Mouse (Mus musculus): Measurements from ENCODE around the gene Lrrn4cl. TPM values are rescaled to one million over a fixed set of nuclear protein-coding genes. Genes with fewer than 3 reads are reported as not detected.
A peak's percentile ranks its signal among the peaks of the same experiment; 100 is the strongest.
"Not testable (repeated sequence)": the region's sequence is repeated elsewhere in the genome, so short reads cannot be mapped to it uniquely, and the experiment has no call there.

The Lrrn4cl gene
- total RNA-seq, 2 experiments from 2014 or later: 2.3 to 6.6 TPM

DNA sequence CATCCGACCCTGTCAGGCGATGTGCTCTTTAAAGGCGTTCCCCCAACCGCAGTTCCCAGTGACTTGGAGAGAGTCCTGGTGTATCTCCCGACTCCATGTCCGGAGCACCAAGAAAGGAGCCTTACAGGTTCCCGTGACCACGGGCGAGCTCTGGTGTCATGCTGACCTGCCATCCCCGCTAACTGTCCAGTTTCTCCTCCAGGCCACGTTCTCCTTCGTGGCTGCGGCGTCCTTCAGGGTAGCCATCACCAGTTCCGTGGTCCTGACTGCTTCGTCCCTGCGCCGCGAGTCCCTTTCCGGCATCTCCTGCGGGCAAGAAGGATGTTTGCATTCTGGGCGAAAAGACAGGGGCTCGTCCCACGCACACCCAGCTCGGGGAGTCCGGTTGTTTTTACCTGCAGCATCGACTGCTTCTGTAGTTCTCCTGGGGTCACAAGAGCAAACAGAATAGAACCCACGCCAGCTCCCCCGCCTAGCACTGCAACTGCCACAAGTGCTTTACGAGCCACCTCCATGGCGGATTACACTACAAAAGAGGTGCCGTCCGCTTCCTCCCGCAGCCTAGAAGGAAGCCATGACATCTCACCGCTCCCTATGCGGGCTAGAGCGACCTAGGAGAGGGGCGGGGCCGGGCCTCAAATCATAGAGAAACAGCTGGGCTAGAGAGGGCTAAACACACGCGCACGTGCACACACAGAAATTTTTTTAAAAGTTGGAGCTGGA lies 29.9 kb downstream of the Lrrn4cl start, which contains the start of gene Uqcc3:
Uqcc3 (minus strand) TSS at position 613 of the 723 bp plus-strand sequence.
- peak; percentile 83 to 85 for DNase-seq (ENCODE audit: low spot score in 2 of 2)

- DNase-seq (ENCODE audit: low spot score in 2 of 2): no peak
Measured at GRCm38 (mm10) chr19:8881034-8881392, 30.4 kb downstream of the Lrrn4cl start.

DNA sequence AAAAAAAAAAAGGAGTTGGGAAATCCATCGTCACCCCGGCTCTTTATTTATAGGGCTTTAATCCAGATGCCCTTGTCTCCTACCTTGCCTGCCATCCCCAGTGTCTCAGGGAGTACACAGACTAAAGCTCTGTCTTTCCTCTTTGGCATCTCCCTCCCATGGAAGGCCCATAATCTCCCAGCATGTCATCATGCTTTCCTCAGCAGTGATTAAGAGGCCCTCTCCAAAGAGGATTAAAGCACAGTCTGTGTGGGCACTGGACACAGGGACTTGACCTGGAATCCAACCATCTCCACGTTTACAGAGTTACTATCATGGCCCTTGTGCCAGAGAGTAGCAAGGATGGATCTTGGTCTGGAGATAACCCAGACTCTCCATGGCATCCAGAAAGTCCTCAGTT lies 33.0 kb downstream of the Lrrn4cl start, which contains the start of the genes Lbhd1 and Gm49403:
Lbhd1 (plus strand) TSS at position 117 of the 400 bp plus-strand sequence.
Gm49403 (plus strand) TSS at position 315 of the 400 bp plus-strand sequence.
- DNase-seq (ENCODE audit: low spot score in 2 of 2): no peak

GRCm38 (mm10) chr19:8886916-8887584 lies 36.5 kb downstream of the Lrrn4cl start:
- DNase-seq (ENCODE audit: low spot score in 2 of 2): no peak

GRCm38 (mm10) chr19:8887585-8888463 lies 37.3 kb downstream of the Lrrn4cl start:
- DNase-seq (ENCODE audit: low spot score in 2 of 2): no peak

- DNase-seq (ENCODE audit: low spot score in 2 of 2): peak; percentile 89 to 92
Measured at GRCm38 (mm10) chr19:8888511-8889385, 38.2 kb downstream of the Lrrn4cl start, which contains the start of the genes 1810009A15Rik and Gm49416. Gene 1810009A15Rik (plus strand): TSS chr19:8888853. Gene Gm49416 (plus strand): TSS chr19:8888926.

GRCm38 (mm10) chr19:8892829-8893766 lies 42.5 kb downstream of the Lrrn4cl start, which contains the start of gene Ints5:
Gene Ints5 (plus strand): TSS chr19:8893005.
- DNase-seq (ENCODE audit: low spot score in 2 of 2): peak; percentile 82 to 83

- no peak for DNase-seq (ENCODE audit: low spot score in 2 of 2)
Measured at GRCm38 (mm10) chr19:8895397-8895960, 44.9 kb downstream of the Lrrn4cl start.

GRCm38 (mm10) chr19:8896231-8896630 lies 45.7 kb downstream of the Lrrn4cl start:
- not testable (repeated sequence) for DNase-seq (ENCODE audit: low spot score in 2 of 2)

DNA sequence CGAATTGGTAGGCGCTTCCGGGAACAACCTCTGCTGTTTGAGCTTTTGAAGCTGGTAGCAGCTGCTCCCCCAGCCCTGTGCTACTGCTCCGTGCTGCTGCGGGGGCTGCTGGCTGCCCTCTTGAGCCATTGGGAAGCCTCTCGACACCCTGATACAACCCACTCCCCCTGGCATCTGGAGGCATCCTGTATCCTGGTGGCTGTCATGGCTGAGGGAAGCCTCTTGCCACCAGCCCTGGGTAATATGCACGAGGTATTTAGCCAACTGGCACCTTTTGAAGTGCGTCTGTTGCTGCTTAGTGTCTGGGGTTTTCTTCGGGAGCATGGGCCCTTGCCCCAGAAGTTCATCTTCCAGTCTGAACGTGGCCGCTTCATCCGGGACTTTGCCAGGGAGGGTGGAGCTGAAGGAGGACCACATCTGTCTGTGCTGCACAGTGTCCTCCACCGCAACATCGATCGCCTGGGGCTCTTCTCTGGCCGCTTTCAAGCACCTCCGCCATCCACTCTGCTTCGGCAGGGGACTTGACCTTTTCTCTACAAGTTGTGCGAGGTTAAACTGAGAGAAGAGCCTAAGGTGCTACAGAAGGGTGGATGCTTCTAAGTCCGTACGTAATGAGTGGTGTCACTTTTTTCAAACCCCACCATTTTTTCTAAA lies 46.8 kb downstream of the Lrrn4cl start:
- peak in 1 of 2 experiments; percentile 45 for DNase-seq (ENCODE audit: low spot score in 2 of 2)

DNA sequence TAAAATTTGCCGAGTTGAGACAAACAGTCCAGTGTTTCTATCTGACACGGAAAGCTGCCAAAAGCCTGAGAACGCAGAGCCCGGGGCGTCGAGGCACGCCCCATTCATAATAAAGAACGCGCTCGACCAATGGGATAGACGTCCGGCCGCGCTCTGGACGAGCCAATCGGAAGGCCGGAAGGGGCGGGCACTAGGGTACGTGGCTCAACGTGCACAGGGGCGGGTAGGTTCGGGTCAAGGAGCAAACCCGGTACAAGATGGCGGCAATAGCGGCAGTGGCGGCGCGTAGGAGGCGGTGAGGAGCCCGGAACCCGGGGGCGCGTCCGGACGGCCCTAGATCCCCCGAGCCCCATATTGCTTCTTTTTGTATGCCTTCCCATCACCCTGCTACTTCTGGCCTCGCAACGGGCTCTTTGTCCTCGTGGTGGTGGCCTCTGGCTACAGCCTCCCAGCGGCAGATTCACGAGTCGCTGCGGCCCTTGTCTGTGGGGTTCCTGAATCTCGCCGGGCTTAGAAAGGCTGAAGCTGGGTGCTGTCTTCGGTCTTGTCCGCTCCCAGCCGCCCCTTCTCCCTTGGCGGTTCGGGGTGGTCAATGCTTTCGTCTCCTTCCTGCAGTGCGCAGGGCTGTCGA lies 47.4 kb downstream of the Lrrn4cl start, which contains the start of gene Ganab:
Ganab (plus strand) TSS at position 207 of the 631 bp plus-strand sequence.
- DNase-seq (ENCODE audit: low spot score in 2 of 2): peak; percentile 89 to 92

DNA sequence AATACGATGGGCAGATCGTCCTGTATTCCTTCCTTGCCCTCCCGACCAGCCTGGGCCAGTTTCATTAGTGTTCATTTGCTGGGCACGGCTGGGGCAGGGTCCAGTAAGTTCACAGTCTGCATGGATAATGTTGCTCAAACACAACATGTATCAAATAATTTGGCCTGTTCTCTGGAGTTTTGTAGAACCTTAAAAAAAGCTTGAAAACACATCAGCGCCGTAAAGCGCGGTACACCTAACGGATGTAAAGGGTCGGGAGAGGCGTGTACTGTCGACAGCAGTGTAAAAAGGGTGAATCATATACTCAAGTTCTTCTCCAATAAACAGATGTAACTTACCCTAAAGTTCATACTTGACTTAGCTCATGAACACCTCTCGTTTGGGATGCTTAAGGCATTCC lies 48.0 kb downstream of the Lrrn4cl start:
- no peak for DNase-seq (ENCODE audit: low spot score in 2 of 2)

DNA sequence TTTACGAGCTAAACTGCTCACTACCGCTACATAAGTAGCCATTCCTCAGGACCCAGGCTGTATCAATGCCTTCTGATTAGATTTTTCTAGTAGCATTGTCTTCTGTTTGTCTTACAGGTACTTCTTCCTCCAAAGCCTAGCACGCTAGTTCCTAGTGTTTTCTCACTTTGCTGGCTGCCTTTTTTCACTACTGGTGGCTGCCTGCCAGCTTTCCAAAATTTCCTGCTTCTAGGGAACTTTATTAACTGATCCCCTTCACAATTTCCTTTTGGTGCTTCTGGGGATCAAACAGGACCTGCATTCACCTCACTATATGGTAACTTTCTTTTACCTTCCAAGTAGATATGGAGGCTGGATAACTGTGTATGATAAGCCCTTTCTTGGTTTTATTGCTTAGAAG lies 48.5 kb downstream of the Lrrn4cl start:
- no peak for DNase-seq (ENCODE audit: low spot score in 2 of 2)

GRCm38 (mm10) chr19:8903412-8903811 lies 52.8 kb downstream of the Lrrn4cl start:
- no peak for DNase-seq (ENCODE audit: low spot score in 2 of 2)

Data from adrenal gland, adult 18-20 months (tissue).